Mouse (Mus musculus) heart, postnatal 25 days (tissue): ENCODE results near the gene Rnasek. TPM values are rescaled to one million over a fixed set of nuclear protein-coding genes. Genes with fewer than 3 reads are reported as not detected.

Source experiments
- DNase-seq: peaks from one replicate; pipeline ENCODE4 v3.0.0; 2022; ENCODE audit warnings: low spot score
- intact Hi-C: fragments of 180-260 bp; cut with DNase I; formaldehyde crosslinking; loops from one replicate; pipeline ENCODE4 v1.15.1; 2025
- total RNA-seq, 2 experiments: library from RNA; stranded (reverse); gene quantifications; 2 replicates each; pipeline ENCODE4 v1.2.3; 2021

The Rnasek gene
- 100 to 1,000 TPM in 1 of 2 experiments, 10 to 100 TPM in 1; 87.9 to 103 TPM for total RNA-seq

DNA sequence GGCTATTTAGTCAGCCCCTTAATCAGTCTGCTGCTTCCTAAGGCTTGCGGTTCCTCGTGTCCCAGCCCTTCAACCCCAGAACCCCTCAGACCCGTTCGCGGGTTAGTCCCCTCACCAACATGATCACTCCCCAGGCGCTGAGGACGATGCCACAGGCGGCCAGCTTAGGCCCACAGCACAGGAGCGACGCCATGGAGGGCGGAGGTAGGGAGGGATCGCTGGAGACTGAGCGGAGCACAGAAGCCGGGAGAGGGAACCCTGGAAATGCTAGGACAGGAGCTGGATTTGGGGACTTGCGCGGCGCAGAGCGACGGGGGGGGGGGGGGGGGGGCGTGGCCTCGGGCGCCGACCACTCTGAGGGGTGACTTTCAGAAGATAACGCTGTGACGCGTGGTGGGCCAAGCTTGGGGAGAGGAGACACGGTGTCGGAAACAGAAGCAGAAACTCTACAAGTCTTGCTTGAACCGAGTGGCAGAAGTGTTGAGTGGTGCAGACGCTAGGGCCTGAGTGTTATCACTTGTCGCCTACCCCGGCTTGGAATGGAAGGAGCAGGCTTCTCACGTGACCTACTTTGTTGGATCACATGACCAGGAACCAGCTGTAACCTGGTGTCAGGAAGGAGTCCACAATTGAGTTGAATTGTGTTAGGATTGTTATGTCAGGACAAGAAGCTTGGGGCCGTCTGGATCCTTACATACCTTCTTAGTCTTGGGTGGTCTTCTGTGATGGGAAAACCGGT is at the start of gene Rnasek, which contains the start of gene Gm21988:
Gene Rnasek, minus strand, starts transcription at position 302 of the 739 bp plus-strand sequence.
Gene Gm21988, minus strand, starts transcription at position 290 of the 739 bp plus-strand sequence.
- peak; percentile 72 for DNase-seq
- intact Hi-C loops = no loop called here

GRCm38 (mm10) chr11:70289236-70289635 is 49.6 kb upstream of the Rnasek start:
- no peak for DNase-seq
- intact Hi-C loops = no loop called here

GRCm38 (mm10) chr11:70288102-70288501 is 48.5 kb upstream of the Rnasek start:
- DNase-seq = no peak
- intact Hi-C loops = no loop called here

DNA sequence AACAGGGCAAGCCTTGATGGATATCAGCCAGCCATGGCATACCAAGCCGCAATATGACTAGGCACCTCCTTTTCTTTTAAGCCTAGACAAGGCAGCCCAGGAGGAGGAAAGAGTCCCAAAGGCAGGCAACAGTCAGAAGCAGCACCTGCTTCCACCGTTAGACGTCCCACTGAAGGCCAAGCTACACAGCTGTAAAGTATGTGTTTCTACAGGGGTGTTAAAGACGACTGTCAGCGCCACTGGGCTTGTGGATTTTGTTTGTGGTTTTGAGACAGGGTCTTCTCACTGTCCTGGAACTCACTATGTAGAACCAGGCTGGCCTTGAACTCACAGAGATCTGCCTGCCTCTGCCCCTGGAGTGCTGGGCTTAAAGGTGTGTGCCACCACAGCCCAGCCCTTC is 46.0 kb upstream of the Rnasek start:
- no peak for DNase-seq
- intact Hi-C loops = no loop called here

GRCm38 (mm10) chr11:70284757-70285156 is 45.1 kb upstream of the Rnasek start:
- no peak for DNase-seq
- intact Hi-C loops = no loop called here

DNA sequence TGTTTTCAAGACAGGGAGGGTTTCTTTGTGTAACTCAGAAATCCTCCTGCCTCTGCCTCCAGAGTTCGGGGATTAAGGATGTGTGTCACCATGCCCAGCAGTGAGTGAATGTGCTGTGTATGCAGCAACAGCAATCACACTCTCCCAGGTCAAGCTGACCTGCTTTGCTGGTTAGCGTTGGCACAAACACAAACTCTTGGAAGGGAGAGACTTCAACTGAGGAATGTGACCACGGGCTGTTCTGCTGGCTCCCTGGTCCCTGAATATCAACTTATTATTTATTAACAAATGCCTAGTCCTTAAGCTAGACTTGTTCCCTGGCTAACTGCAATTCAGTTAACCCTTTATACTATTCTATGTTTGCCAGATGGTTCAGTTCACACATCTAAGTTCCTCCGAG is 44.0 kb upstream of the Rnasek start:
- intact Hi-C loops = no loop called here
- no peak for DNase-seq

DNA sequence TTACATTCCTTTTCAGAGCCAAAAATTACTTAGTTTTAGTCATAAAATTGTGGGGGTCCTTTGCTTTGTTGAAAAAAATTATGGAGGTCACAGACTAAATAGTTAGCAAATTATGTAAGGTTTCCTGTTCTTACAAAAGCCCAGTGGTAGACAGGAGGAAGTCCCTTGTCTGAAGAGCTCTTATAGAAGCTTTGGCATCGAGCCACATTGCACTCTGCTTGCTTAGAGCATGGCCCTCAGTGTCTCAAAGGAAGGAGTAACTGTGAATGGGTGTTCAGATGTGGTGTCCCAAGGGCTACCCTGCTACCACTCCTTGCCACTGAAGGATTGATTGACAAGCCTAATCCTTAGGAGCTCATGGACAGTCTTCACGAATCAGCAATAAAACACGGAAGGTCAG is 40.8 kb upstream of the Rnasek start:
- DNase-seq = no peak

GRCm38 (mm10) chr11:70278961-70279360 is 39.3 kb upstream of the Rnasek start:
- intact Hi-C loops = no loop called here
- no peak for DNase-seq

More for the DNA sequence above, 40.8 kb upstream of the Rnasek start:
- intact Hi-C loops = no loop called here

GRCm38 (mm10) chr11:70271641-70272040 is 32.0 kb upstream of the Rnasek start:
- DNase-seq = no peak
- intact Hi-C loops = no loop called here

- intact Hi-C loops = no loop called here
- peak; percentile 20 for DNase-seq
Measured at GRCm38 (mm10) chr11:70266405-70266804, 26.8 kb upstream of the Rnasek start.

DNA sequence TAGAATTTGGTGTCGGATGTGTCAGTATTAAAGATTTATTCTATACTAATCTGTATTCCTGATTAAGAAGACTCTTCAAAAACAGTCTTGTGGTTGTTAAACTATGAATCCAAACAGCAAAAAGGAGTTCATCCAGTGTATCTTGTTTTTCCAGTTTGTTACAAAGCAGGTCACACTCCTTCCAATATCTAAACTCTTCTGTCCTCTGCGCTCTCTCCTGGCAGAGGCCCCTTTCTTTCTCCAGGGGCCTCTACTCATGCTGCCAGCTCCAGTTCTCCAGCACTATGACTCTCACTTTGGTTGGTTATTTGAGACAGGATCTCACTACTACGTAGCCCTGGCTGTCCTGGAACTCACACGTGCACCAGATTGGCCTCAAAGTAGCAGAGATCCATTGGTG is 26.2 kb upstream of the Rnasek start:
- DNase-seq = no peak

GRCm38 (mm10) chr11:70265252-70265651 is 25.6 kb upstream of the Rnasek start:
- intact Hi-C loops = no loop called here
- no peak for DNase-seq

More for the DNA sequence above, 26.2 kb upstream of the Rnasek start:
- intact Hi-C loops = no loop called here

- intact Hi-C loops = no loop called here
- DNase-seq = no peak
Measured at GRCm38 (mm10) chr11:70259035-70259434, 19.4 kb upstream of the Rnasek start.

GRCm38 (mm10) chr11:70254931-70255531 is 15.4 kb upstream of the Rnasek start, which contains the start of gene Alox12:
Gene Alox12, minus strand, starts transcription at chr11:70255353.
- intact Hi-C loops = loop anchor here (1.0 kb wide), 1 partner anchor 54 kb away; no protein-coding TSS in a partner anchor
- no peak for DNase-seq

DNA sequence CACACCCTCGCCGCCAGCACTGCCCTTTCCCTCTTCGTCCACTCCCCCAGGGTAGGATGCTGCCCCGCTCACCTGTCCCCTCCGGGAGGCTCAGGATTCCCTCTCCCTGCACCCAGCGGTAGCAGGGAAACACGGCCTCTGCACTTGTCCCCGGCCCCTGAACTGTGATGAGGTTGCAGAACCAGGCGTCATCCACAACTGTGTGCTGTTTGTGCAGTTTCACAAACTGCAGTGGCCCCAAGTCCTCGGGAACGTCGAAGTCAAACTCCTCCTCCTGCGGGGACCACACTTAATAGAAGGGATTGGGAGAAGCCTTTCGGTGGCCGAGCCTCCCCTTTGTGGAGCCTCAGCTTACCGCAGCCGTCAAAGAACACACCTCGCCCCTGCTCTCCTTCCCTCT is 14.7 kb upstream of the Rnasek start:
- intact Hi-C loops = no loop called here
- no peak for DNase-seq

DNA sequence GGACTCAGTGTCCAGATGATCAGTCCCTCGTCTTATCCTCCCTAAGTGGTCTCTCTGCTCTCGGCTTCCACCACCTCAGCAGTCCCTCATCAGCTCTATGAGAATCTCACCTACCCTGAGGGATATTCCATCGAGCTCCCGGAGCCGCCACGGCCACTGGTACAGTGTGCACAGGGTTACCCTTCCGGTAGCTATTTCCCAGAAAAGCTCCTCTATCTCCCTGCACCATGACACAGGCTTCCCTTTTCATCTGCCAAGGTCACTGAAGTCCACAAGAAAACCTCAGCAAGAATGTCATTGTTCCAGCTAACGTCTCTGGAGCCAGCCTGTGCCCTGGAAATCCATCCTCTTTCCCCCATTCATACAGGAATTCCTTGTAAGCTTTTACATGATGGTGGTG is 12.2 kb upstream of the Rnasek start:
- intact Hi-C loops = no loop called here
- no peak for DNase-seq

GRCm38 (mm10) chr11:70250150-70250549 is 10.5 kb upstream of the Rnasek start:
- DNase-seq = no peak
- intact Hi-C loops = no loop called here

- DNase-seq = no peak
- intact Hi-C loops = no loop called here
Measured at GRCm38 (mm10) chr11:70247136-70247845, 7.6 kb upstream of the Rnasek start.

DNA sequence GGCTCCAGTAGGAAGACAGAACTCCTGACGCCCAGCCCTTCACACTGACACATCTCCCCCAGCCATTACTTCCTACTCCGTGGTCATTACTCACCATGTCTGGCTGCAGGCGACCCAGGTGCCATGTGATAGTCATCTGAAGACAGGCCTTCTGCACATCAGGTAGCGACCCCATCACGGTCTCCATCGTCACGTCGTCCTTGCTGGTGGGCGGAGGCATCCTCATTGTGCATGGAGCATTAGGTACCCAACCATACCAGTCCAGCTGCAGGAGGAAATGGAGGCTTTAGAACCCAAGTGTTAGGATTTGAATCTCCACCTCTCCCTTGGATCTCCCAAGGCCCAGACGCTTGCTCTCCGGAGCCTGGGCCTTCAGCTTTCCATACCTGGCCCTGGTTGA is 2.9 kb upstream of the Rnasek start:
- no peak for DNase-seq
- intact Hi-C loops = no loop called here

DNA sequence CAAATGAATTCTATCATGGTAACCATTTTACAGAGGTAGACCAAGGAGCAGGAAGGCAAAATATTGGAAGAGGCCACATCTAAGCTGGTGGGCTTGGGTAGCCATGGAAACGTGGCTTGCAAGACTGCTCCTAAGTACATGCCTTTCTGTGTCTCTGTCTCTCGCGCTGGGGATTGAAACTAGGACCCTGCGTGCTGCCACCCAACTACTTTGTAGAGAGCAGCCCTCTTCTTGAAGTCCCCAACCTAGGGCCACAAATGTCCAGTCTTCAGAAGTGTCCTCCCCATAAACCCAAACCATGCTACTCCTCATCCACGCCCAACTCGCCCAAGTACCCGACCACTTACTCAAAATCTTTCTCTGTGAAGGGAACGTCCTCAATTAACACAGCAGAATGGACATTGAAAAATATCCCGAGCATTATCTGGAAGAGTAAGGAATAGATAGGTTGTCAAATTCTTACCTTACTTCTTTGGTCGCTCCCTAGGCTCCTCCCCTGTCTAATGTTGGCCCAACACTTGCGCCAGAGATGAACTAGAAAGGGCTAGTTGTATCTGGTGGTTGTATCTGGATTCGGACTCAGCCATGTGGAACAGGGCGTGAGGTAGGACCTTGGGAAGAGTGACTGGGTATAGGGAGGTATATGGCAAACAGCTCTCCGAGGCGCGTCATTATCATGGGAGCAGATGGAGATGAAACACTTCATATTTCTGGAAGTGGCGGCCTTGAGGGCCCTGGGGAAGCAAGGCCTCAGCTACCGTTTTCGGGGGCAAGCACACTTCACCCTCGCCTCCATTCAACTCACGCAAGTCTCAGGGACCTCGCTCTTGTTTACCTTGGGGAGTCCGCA is 826 bp downstream of the Rnasek start:
- intact Hi-C loops = no loop called here
- DNase-seq = no peak
